Mouse (Mus musculus) megakaryocyte progenitor cell, adult 5-6 weeks (primary cell): Measurements from ENCODE around the gene Tma7. TPM values are rescaled to one million over a fixed set of nuclear protein-coding genes. Genes with fewer than 3 reads are reported as not detected.

ENCODE experiments used
- ATAC-seq: replicated peaks from 2 replicates; pipeline ENCODE4 v1.8.0; 2016; ENCODE audit warnings: mild to moderate bottlenecking, moderate TSS enrichment, inconsistent platforms; ENCODE audit not compliant: poor library complexity
- total RNA-seq, 2 experiments: library from RNA; stranded (forward) in 1 of 2; stranded (reverse) in 1 of 2; fragments of 157-497, 149-512 nt in 1 of 2; fragments of 200-1000 nt in 1 of 2; gene quantifications; 2 replicates each; pipeline versions ENCODE4 v1.2.3 to v1.2.4; 2015 to 2017

Gene Tma7
- total RNA-seq, 2 experiments from 2014 or later: 121 to 433 TPM

GRCm38 (mm10) chr9:109103250-109103649, 20.9 kb upstream of the Tma7 start:
- peak; percentile 27 for ATAC-seq

- ATAC-seq: no peak
These were observed 20.2 kb upstream of the Tma7 start for GRCm38 (mm10) chr9:109102541-109102940.

- no peak for ATAC-seq
These were observed 19.6 kb upstream of the Tma7 start for GRCm38 (mm10) chr9:109101933-109102445.

- peak; percentile 35 for ATAC-seq
These were observed 18.0 kb upstream of the Tma7 start for GRCm38 (mm10) chr9:109100307-109100928.

- ATAC-seq: no peak
These were observed 16.6 kb upstream of the Tma7 start for GRCm38 (mm10) chr9:109098969-109099368.

- ATAC-seq: no peak
These were observed 16.0 kb upstream of the Tma7 start for GRCm38 (mm10) chr9:109098366-109098765.

GRCm38 (mm10) chr9:109097831-109098230, 15.4 kb upstream of the Tma7 start:
- no peak for ATAC-seq

- no peak for ATAC-seq
These were observed 14.9 kb upstream of the Tma7 start for GRCm38 (mm10) chr9:109097291-109097690.

- no peak for ATAC-seq
These were observed 14.5 kb upstream of the Tma7 start for GRCm38 (mm10) chr9:109096856-109097255.

GRCm38 (mm10) chr9:109096251-109096661, 13.9 kb upstream of the Tma7 start:
- ATAC-seq: no peak

GRCm38 (mm10) chr9:109095137-109095982, 13.0 kb upstream of the Tma7 start, which contains the start of gene Plxnb1:
Plxnb1 (plus strand) TSS chr9:109095389.
- peak; percentile 49 for ATAC-seq

- peak; percentile 12; the same call in 1 of the 2 replicates for ATAC-seq
These were observed 12.3 kb upstream of the Tma7 start for GRCm38 (mm10) chr9:109094553-109095136.

- no peak for ATAC-seq
These were observed 11.6 kb upstream of the Tma7 start for GRCm38 (mm10) chr9:109093786-109094552.

- ATAC-seq: no peak
These were observed 10.4 kb upstream of the Tma7 start for GRCm38 (mm10) chr9:109092799-109093198.

GRCm38 (mm10) chr9:109091802-109092201, 9.4 kb upstream of the Tma7 start:
- no peak for ATAC-seq

- no peak for ATAC-seq
These were observed 8.1 kb upstream of the Tma7 start for GRCm38 (mm10) chr9:109090446-109090845.

- peak; percentile 40; the same call in 1 of the 2 replicates for ATAC-seq
These were observed 5.6 kb upstream of the Tma7 start for GRCm38 (mm10) chr9:109087987-109088386.

- peak; percentile 32 for ATAC-seq
These were observed 2.5 kb upstream of the Tma7 start for GRCm38 (mm10) chr9:109084922-109085321.

GRCm38 (mm10) chr9:109081749-109082123, 651 bp downstream of the Tma7 start:
- no peak for ATAC-seq

GRCm38 (mm10) chr9:109080516-109080915, 1.9 kb downstream of the Tma7 start:
- no peak for ATAC-seq
